Mouse (Mus musculus): ENCODE results near the gene Hnf1b.

The Hnf1b gene

DNA sequence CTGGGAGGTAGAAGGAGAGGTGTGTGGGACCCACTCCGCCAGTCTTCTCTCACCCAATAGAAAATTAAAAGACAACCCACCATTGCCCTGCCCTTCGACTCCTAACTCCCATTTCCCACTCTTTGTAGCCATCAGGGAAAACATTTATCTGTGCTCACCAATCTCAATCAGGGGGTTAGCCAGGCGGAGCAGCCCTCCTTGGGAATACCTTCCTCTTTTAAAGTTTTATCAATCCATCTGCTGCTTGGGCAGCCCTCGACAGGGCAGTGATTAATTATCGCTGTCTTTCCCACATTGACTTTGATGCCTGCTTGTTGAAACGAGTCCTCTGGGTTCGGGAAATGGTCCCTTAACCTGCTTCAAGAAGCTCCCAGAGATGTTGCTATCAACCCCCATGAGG lies 47.7 kb downstream of the Hnf1b start:
- no peak for DNase-seq

- no peak for DNase-seq
These were observed 52.9 kb downstream of the Hnf1b start for GRCm38 (mm10) chr11:83902812-83903211.

- no peak for DNase-seq
These were observed 55.9 kb downstream of the Hnf1b start for GRCm38 (mm10) chr11:83905756-83906155.

DNA sequence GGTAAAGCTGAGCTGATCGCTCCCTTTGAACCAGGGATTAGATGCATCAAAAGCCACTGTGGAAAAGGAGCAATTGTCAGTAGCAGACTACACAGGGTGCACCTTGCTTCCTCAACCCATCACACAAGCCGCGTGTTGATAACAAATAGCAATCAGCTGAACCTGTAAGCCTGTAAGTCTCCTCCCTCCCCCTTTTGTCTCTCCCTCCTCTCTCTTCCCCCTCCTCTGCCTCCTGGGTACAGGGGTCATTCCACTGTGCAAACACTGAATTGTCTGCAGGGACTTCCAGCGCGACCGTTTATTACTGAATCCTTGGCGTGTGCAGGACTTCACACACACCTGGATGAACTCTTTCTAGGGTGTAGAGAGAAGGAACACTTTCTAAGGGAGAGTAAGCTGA lies 58.5 kb downstream of the Hnf1b start:
- no peak for DNase-seq

DNA sequence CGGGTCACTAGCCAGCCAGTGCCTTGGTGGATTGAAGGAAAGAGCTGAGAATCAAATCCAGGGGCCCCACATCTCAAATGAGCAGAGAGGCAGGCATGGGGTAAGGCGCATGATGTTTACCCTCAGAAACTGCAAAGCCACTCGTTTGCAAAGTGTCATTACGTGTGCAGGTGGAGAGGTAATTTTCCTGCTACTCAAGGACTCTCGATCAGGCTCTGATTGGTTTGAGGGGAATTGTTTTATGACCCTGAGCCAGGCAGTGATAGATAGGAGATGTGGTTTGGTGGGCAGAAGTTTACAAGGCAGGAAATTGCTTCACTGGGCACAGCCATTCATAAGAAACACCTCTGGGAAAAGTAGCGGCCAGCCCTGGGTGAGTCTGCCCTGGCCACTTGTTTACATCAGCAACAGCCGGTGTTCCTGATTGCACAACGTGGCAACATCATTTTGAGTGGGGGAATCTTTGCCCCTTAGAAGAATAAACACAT lies 64.0 kb downstream of the Hnf1b start:
- peak; percentile 22 to 41 for DNase-seq

DNA sequence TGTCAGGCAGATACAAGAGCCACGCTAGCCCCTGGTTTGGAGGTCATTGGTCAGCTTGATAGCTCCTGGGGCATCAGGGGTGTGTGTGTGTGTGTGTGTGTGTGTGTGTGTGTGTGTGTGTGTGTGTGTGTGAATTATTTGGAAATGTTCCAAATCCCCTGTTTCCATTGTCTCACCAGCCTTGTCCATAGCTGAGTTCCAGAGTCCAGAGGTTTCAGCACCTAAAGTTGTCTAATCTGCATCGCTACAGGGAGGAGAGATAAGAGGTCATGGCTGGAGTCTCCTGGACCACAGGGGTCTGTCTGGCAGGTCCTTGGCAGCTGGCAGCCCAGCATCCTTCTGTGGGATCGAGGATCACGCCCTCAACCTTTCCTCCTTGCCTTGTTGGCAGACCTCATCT lies 64.6 kb downstream of the Hnf1b start:
- DNase-seq: no peak

DNA sequence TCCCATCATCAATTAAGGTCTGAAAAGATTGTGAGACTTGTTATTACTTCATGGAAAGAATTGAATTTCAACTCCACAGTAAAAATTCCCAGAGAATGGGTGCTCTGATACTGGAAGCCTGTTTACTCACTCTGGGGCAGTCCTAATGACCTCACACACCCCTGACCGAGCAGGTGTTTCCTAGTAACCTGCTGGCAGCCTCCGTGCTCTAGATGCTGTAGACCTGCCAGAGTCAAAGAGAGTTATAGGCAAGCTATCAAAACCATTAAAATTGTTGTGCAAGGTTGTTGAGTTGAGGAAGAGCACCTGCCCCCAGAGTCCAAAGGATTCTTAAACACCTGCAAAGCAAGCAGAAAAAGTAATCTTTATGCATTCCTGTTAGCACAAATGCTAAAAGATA lies 72.7 kb downstream of the Hnf1b start:
- peak; percentile 40 to 67 for DNase-seq

DNA sequence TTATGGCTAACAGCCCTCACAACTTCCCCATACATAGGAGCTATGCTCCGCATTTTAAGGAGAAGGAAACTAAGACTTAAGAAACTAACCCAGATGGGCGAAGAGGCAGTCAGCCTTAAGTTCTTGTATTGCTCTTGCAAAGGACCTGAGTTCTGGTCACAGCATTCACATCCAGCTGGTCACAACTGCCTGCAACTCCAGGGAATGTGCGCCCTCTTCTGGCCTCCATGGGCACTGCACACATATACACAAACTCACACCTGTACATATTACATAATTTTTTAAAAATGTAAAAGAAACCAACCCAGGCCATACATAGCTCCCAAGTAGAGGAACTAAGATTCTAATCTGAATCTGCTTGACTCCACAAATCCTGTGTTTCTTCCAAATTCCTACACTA lies 77.2 kb downstream of the Hnf1b start:
- no peak for DNase-seq

- DNase-seq: no peak
These were observed 82.7 kb downstream of the Hnf1b start for GRCm38 (mm10) chr11:83932506-83933106.

GRCm38 (mm10) chr11:83933376-83933775 lies 83.5 kb downstream of the Hnf1b start:
- DNase-seq: no peak

GRCm38 (mm10) chr11:83935986-83936665 lies 86.3 kb downstream of the Hnf1b start:
- DNase-seq: peak; percentile 68 to 74

- DNase-seq: no peak
These were observed 88.7 kb downstream of the Hnf1b start for GRCm38 (mm10) chr11:83938556-83938955.

- peak; percentile 87 to 91 for DNase-seq
These were observed 92.3 kb downstream of the Hnf1b start, which contains the start of gene Ddx52 for GRCm38 (mm10) chr11:83941950-83942840. Ddx52 (plus strand) TSS chr11:83942062.
